Mouse (Mus musculus) right cerebral cortex, postnatal 10 days (tissue): ENCODE data around the gene Lenep.

Experiments
- DNase-seq, 2 experiments: peaks; one replicate each; pipeline ENCODE4 v3.0.0; 2021; ENCODE audit warnings: low spot score in 2 of 2

Lenep gene

GRCm38 (mm10) chr3:89378394-89379067 lies 24.1 kb downstream of the Lenep start:
- peak; percentile 72 to 76 for DNase-seq

GRCm38 (mm10) chr3:89377831-89378230 lies 24.8 kb downstream of the Lenep start:
- DNase-seq: no peak

GRCm38 (mm10) chr3:89373581-89374231 lies 28.9 kb downstream of the Lenep start:
- no peak for DNase-seq

GRCm38 (mm10) chr3:89367338-89367737 lies 35.3 kb downstream of the Lenep start:
- DNase-seq: no peak

- no peak for DNase-seq
Observed at GRCm38 (mm10) chr3:89365486-89366414, 36.8 kb downstream of the Lenep start.

- DNase-seq: no peak
Observed at GRCm38 (mm10) chr3:89365153-89365485, 37.5 kb downstream of the Lenep start, which contains the start of gene Dcst1. TSS of gene Dcst1 (minus strand) at chr3:89365253.

- no peak for DNase-seq
Observed at GRCm38 (mm10) chr3:89364631-89365030, 38.0 kb downstream of the Lenep start.

- no peak for DNase-seq
Observed at GRCm38 (mm10) chr3:89361675-89362074, 40.9 kb downstream of the Lenep start, which contains the start of gene Dcst2. TSS of gene Dcst2 (plus strand) at chr3:89361975.

- DNase-seq: no peak
Observed at GRCm38 (mm10) chr3:89360237-89360636, 42.4 kb downstream of the Lenep start.

- no peak for DNase-seq
Observed at GRCm38 (mm10) chr3:89359630-89360029, 43.0 kb downstream of the Lenep start.

- DNase-seq: no peak
Observed at GRCm38 (mm10) chr3:89356029-89356428, 46.6 kb downstream of the Lenep start.

- no peak for DNase-seq
Observed at GRCm38 (mm10) chr3:89355512-89355902, 47.1 kb downstream of the Lenep start.

- DNase-seq: peak; percentile 80 to 82
Observed at GRCm38 (mm10) chr3:89354816-89355511, 47.6 kb downstream of the Lenep start.

GRCm38 (mm10) chr3:89351271-89351670 lies 51.3 kb downstream of the Lenep start:
- DNase-seq: no peak
